Mouse (Mus musculus): Measurements from ENCODE around the gene Pgghg. TPM values are rescaled to one million over a fixed set of nuclear protein-coding genes. Genes with fewer than 3 reads are reported as not detected.
A peak's percentile ranks its signal among the peaks of the same experiment; 100 is the strongest.
"Not testable (repeated sequence)": the region's sequence is repeated elsewhere in the genome, so short reads cannot be mapped to it uniquely, and the experiment has no call there.

Gene Pgghg
- total RNA-seq, 2 experiments from 2014 or later: 7.6 to 13.1 TPM

- DNase-seq: peak; percentile 70
Measured at GRCm38 (mm10) chr7:140955758-140956555, 14.8 kb downstream of the Pgghg start, which contains the start of the genes Gm45717 and Ifitm2. Gene Gm45717 (minus strand): TSS chr7:140955937. Gene Ifitm2 (minus strand): TSS chr7:140955987.

GRCm38 (mm10) chr7:140956556-140956869 is 15.3 kb downstream of the Pgghg start:
- DNase-seq: no peak

- peak; percentile 41 for DNase-seq
Measured at GRCm38 (mm10) chr7:140959181-140959901, 18.1 kb downstream of the Pgghg start.

DNA sequence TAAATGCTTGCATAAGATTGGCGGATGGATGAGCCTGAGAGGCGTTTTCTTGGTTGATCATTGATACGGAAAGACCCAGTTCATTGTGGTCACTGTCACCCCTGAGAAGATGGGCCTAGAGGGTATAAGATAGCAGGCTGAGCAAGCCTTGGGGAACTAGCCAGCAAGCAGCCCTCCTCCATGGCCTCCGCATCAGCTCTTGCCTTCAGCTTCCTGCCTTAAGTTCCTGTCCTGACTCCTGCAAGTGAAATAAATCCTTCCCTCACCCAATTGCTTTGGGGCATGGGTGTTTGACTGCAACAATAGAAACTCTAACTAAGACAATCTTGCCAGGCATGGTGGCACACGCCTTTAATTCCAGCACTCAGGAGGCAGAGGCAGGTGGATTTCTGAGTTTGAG is 18.8 kb downstream of the Pgghg start:
- DNase-seq: no peak

DNA sequence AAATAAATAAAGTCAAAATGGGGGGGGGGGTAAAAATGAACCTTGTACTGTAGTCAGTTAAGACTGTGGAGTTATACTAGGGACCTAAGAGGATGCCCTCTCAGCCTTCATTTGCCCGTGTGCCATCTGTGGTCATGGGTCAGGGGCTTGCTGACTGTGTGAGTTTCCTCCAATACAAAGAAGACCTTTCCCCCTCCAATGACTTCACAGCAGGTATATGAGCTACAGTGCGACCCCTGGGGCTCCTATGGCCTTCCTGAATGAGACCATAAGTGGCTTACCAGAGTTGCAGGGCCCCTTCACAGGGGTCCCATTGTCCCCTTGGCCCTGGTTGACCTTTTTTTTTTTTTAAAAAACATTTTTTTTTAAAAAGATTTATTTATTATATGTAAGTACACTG is 20.2 kb downstream of the Pgghg start:
- DNase-seq: no peak

- no peak for DNase-seq
Measured at GRCm38 (mm10) chr7:140962733-140963132, 21.5 kb downstream of the Pgghg start.

GRCm38 (mm10) chr7:140966921-140967320 is 25.7 kb downstream of the Pgghg start, which contains the start of gene Ifitm1:
Gene Ifitm1 (plus strand): TSS chr7:140967221.
- no peak for DNase-seq

GRCm38 (mm10) chr7:140967862-140968591 is 26.8 kb downstream of the Pgghg start:
- no peak for DNase-seq

GRCm38 (mm10) chr7:140968710-140969109 is 27.5 kb downstream of the Pgghg start:
- not testable (repeated sequence) for DNase-seq

DNA sequence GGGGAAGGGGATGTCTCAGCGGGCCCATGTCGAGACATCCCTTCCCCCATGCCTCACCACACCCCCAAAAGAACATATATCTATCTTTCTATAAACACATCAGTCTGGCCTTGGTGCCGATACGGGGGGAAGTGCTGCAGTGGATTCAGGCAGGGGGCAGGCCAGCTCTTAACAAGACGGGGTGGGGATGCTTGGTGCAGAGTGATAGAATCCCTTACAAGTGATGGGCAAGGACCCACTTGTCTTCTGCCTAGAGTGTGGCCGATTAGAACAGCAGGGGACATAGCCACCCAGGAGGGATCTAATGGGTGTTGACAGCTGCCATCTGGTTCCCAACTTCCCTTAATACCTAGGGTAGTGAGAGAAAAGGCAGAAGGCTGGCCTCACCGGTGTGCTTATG is 29.7 kb downstream of the Pgghg start:
- DNase-seq: no peak

DNA sequence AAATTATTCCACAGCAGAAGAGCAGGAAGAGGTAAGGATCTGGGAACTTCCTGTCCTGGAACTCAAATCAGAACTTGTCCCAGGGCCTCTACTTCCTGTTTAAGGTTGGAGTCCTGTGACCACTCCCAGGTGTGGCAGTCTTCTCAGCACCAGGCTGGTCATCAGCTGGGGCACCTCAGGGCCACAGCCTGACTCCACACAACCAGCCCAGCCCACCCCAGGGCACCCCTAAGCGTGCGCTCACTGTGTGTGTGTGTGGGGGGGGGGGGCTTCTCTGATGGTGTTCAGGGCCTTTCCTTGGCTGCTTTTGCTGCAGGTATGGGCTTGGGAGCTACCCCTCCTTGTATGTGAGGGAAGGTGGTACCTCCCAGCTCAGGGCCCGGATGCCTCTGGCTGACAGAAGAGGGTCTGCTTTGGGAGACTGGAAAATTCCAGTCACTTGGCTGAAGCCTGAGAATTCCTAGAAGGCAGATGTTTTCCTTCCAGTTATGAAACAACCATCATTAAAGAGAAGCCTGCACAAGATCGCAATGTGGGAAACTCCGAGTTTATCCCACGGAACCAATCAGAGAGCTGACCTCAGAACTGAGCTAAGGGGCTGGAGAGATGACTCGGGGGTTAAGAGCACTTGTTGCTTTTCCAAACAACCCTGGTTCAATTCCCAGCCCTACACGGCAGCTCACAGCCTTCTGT is 30.4 kb downstream of the Pgghg start:
- no peak for DNase-seq

DNA sequence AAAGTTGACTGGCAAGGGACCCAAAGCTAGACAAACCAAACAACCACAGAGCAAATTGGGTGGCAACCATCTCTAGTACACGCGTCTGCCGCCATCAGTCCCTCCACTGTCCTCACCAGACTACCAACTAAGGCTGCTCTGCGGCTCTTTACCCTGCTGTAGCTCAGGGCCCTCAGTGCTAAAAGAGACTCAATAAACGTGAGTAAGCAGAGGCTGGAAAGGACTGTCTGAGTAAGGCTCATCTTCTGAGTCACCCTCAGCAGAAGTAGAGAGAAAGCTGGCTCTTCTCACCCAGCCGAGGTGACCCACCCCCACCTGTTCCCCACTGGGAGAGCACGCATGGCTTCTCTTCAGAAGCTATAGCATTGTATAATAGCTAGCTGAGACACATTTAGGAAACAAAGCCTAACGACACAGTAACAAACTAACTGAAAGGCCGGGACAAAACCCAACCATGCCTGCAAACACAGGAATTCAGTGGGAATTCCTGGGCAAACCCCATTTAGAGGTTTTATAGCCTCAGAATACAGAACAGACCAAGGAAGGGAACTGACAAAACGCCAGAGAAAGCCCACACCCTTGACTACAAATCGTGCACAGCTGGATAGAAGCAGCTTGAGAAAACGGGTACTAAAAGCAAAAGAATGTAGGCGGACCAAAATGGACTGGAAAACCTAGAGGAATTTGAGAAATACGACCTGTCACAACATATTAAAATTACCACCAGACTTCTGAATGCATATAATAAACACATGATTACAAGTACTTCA is 32.4 kb downstream of the Pgghg start:
- no peak for DNase-seq

- DNase-seq: no peak
Measured at GRCm38 (mm10) chr7:140974940-140975339, 33.7 kb downstream of the Pgghg start.

GRCm38 (mm10) chr7:140975465-140975864 is 34.3 kb downstream of the Pgghg start:
- no peak for DNase-seq

DNA sequence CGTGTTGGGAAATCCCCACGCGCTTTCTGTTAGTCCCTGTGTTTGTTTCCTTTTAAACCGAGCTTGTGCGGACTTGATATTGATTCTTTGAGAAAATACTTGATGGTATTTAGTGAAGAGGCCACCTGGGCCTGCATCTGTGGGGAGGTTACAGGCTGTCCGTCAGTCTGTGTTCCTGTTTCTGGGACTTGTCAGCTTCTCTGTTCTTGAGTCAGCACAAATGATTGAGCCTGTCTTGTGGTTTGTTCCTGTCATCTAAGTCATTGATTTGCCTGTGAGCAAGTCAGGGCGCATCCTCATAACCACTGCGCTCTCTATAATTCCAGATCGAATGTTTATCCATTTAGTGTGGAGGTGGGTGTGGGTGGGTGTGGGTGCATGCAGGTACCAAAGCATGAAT is 35.5 kb downstream of the Pgghg start:
- not testable (repeated sequence) for DNase-seq

DNA sequence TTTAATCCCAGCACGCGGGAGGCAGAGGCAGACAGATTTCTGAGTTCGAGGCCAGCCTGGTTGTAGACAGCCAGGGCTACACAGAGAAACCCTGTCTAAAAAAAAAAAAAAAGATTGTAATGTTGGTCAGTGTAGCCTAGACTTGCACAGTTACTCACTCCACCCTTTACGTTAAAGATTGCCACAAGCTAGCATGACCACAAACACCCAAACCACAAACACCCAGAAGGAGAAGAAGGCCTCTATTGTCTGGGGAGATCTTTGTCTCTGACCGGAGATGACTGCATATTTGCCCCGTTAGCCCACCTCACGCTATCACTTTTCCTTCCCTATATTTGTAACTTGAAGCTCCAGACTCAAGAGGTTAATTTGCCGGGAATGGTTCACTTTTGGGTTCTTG is 40.5 kb downstream of the Pgghg start:
- no peak for DNase-seq

- DNase-seq: no peak
Measured at GRCm38 (mm10) chr7:140982971-140983370, 41.8 kb downstream of the Pgghg start.

DNA sequence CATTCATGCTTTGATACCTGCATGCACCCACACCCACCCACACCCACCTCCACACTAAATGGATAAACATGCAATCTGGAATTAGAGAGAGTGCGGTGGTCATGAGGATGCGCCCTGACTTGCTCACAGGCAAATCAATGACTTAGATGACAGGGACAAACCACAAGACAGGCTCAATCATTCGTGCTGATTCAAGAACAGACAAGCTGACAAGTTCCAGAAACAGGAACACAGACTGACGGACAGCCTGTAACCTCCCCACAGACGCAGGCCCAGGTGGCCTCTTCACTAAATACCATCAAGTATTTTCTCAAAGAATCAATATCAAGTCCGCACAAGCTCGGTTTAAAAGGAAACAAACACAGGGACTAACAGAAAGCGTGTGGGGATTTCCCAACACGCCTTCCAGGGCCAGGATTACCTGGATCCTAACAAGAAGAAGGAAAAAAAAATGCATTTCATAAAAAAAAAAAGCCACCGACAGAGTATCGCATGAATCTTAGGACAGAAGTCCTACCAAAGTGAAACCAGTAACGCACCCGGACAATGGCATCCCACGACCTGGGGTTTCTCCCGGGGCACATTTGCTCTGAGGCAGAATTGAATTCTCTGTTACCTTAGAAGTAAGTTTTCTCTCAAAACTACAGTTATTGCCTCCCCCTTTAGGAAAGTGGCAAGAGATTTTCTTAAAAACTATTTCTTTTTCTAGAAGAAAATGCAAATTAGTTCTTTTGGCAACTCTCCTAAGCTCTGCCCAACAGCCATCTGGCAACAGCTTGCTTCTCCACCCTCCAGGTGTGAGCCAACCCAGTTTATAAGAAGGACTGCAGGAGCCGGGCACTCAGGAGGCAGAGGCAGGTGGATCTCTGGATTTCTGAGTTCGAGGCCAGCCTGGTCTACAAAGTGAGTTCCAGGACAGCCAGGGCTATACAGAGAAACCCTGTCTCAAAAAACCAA is 46.3 kb downstream of the Pgghg start:
- no peak for DNase-seq

GRCm38 (mm10) chr7:140989022-140989421 is 47.8 kb downstream of the Pgghg start:
- no peak for DNase-seq

GRCm38 (mm10) chr7:140990185-140990584 is 49.0 kb downstream of the Pgghg start:
- DNase-seq: no peak

All from gastrocnemius, postnatal 10 days (tissue).